Mouse (Mus musculus) brain, embryonic 14.5 days (tissue): ENCODE data around the gene Immp2l. TPM values are rescaled to one million over a fixed set of nuclear protein-coding genes. Genes with fewer than 3 reads are reported as not detected.

Experiments used
- DNase-seq: peaks from one replicate; pipeline ENCODE4 v3.0.0-alpha.2; 2011; ENCODE audit warnings: low read depth
- CTCF ChIP-seq: fragments of 200-500 bp; IDR thresholded peaks from 2 replicates; pipeline ENCODE4 v1.5.1; 2012; ENCODE audit warnings: inconsistent platforms, mild to moderate bottlenecking, moderate library complexity, borderline replicate concordance; ENCODE audit not compliant: insufficient read depth, insufficient read length; ENCODE audit errors: extremely low read depth
- POLR2A ChIP-seq: fragments of 200-500 bp; IDR thresholded peaks from 2 replicates; pipeline ENCODE4 v1.6.1; 2012; ENCODE audit warnings: mild to moderate bottlenecking, inconsistent platforms, borderline replicate concordance; ENCODE audit not compliant: poor library complexity, insufficient read depth, insufficient read length, severe bottlenecking; ENCODE audit errors: extremely low read depth
- polyA plus RNA-seq: library from polyadenylated mRNA; depleted of rRNA; stranded (reverse); fragments of >200 nt; gene quantifications from 2 replicates; pipeline ENCODE4 v1.2.3, GENCODE M21; 2012

Gene Immp2l
- polyA plus RNA-seq, 1 experiment: 3.5 TPM

GRCm38 (mm10) chr12:41308726-41309680 is 285.1 kb downstream of the Immp2l start:
- no peak for TF ChIP-seq POLR2A
- no peak for TF ChIP-seq CTCF
- DNase-seq: peak; percentile 87

- TF ChIP-seq POLR2A: no peak
- TF ChIP-seq CTCF: no peak
- no peak for DNase-seq
Observed at GRCm38 (mm10) chr12:41313391-41313790, 289.5 kb downstream of the Immp2l start.

GRCm38 (mm10) chr12:41314811-41315461 is 291.0 kb downstream of the Immp2l start:
- TF ChIP-seq CTCF (no peak), POLR2A (no peak)
- peak; percentile 75 for DNase-seq

GRCm38 (mm10) chr12:41315871-41316270 is 292.0 kb downstream of the Immp2l start:
- no peak for TF ChIP-seq POLR2A
- TF ChIP-seq CTCF: no peak
- DNase-seq: no peak

GRCm38 (mm10) chr12:41316426-41316825 is 292.5 kb downstream of the Immp2l start:
- TF ChIP-seq CTCF: no peak
- TF ChIP-seq POLR2A: no peak
- DNase-seq: no peak

- peak; percentile 56 for DNase-seq
- no peak for TF ChIP-seq POLR2A
- no peak for TF ChIP-seq CTCF
Observed at GRCm38 (mm10) chr12:41317431-41317830, 293.5 kb downstream of the Immp2l start.

- TF ChIP-seq CTCF: no peak
- no peak for TF ChIP-seq POLR2A
- DNase-seq: no peak
Observed at GRCm38 (mm10) chr12:41322018-41322417, 298.1 kb downstream of the Immp2l start.

- DNase-seq: no peak
- no peak for TF ChIP-seq POLR2A
- TF ChIP-seq CTCF: no peak
Observed at GRCm38 (mm10) chr12:41324418-41324817, 300.5 kb downstream of the Immp2l start.

- TF ChIP-seq CTCF: no peak
- TF ChIP-seq POLR2A: no peak
- no peak for DNase-seq
Observed at GRCm38 (mm10) chr12:41325756-41326155, 301.9 kb downstream of the Immp2l start.

GRCm38 (mm10) chr12:41330988-41331671 is 307.2 kb downstream of the Immp2l start:
- DNase-seq: no peak
- TF ChIP-seq POLR2A (no peak), CTCF (no peak)

GRCm38 (mm10) chr12:41345621-41346020 is 321.7 kb downstream of the Immp2l start:
- TF ChIP-seq POLR2A: no peak
- no peak for DNase-seq
